Mouse (Mus musculus): ENCODE measurements around the gene Aff4. TPM values are rescaled to one million over a fixed set of nuclear protein-coding genes. Genes with fewer than 3 reads are reported as not detected.

Gene Aff4
- polyA plus RNA-seq, 1 experiment from 2014 or later = 50.7 TPM

GRCm38 (mm10) chr11:53342711-53343110, 7.9 kb upstream of the Aff4 start:
- no peak overlapping the region for H3K27ac ChIP-seq
- no peak overlapping the region for H3K9ac ChIP-seq
- H3K4me1 ChIP-seq = no peaks in the 10 kb centered on the region
- 47% methylated on average over 5 of the region's 5 CpGs for WGBS
- no peaks in the 10 kb centered on the region for H3K27me3 ChIP-seq
- no peak for ATAC-seq (ENCODE audit: insufficient number of reproducible peaks, low FRiP score, low TSS enrichment, low read depth)
- H3K36me3 ChIP-seq = no peaks in the 10 kb centered on the region
- no peak overlapping the region for H3K4me3 ChIP-seq
- no peak overlapping the region for H3K4me2 ChIP-seq
- no peaks in the 10 kb centered on the region for H3K9me3 ChIP-seq

GRCm38 (mm10) chr11:53345328-53345727, 5.3 kb upstream of the Aff4 start:
- Histone ChIP-seq H3K4me3 (no peak overlapping the region), H3K4me1 (no peaks in the 10 kb centered on the region), H3K4me2 (no peak overlapping the region), H3K9me3 (no peaks in the 10 kb centered on the region), H3K27ac (no peak overlapping the region), H3K27me3 (no peaks in the 10 kb centered on the region), H3K36me3 (no peaks in the 10 kb centered on the region), H3K9ac (no peak overlapping the region)
- WGBS = 21% methylated on average over 5 of the region's 5 CpGs
- ATAC-seq (ENCODE audit: insufficient number of reproducible peaks, low FRiP score, low TSS enrichment, low read depth) = no peak

GRCm38 (mm10) chr11:53345738-53346137, 4.9 kb upstream of the Aff4 start:
- no peak overlapping the region for H3K27ac ChIP-seq
- H3K27me3 ChIP-seq = no peaks in the 10 kb centered on the region
- H3K4me2 ChIP-seq = no peak overlapping the region
- H3K9ac ChIP-seq = no peak overlapping the region
- no peaks in the 10 kb centered on the region for H3K9me3 ChIP-seq
- WGBS = 23% methylated on average over 2 of the region's 2 CpGs
- H3K4me3 ChIP-seq = no peak overlapping the region
- H3K4me1 ChIP-seq = no peaks in the 10 kb centered on the region
- ATAC-seq (ENCODE audit: insufficient number of reproducible peaks, low FRiP score, low TSS enrichment, low read depth) = no peak
- H3K36me3 ChIP-seq = no peaks in the 10 kb centered on the region

- H3K4me1 ChIP-seq = 0 out of 2 replicates have a peak, but pooled peaks cover 3% of the 10 kb centered on the region
- H3K36me3 ChIP-seq = no peaks in the 10 kb centered on the region
- H3K27me3 ChIP-seq = no peaks in the 10 kb centered on the region
- H3K27ac ChIP-seq = peak overlapping the region; percentile 99
- H3K9ac ChIP-seq = peak overlapping the region; percentile 96
- WGBS = under 1% methylated on average over 35 of the region's 35 CpGs
- no peaks in the 10 kb centered on the region for H3K9me3 ChIP-seq
- peak overlapping the region; percentile 69 for H3K4me2 ChIP-seq
- no peak for ATAC-seq (ENCODE audit: insufficient number of reproducible peaks, low FRiP score, low TSS enrichment, low read depth)
- H3K4me3 ChIP-seq = peak overlapping the region; percentile 95
Observed at GRCm38 (mm10) chr11:53351224-53351942, 750 bp downstream of the Aff4 start.

GRCm38 (mm10) chr11:53351943-53352590, 1.4 kb downstream of the Aff4 start:
- Histone ChIP-seq H3K36me3 (no peaks in the 10 kb centered on the region), H3K27ac (peak overlapping the region; percentile 99), H3K27me3 (no peaks in the 10 kb centered on the region), H3K4me1 (0 out of 2 replicates have a peak, but pooled peaks cover 3% of the 10 kb centered on the region), H3K4me3 (peak overlapping the region; percentile 95), H3K4me2 (peak overlapping the region; percentile 69), H3K9me3 (no peaks in the 10 kb centered on the region), H3K9ac (peak overlapping the region; percentile 96)
- 4% methylated on average over 14 of the region's 14 CpGs for WGBS
- ATAC-seq (ENCODE audit: insufficient number of reproducible peaks, low FRiP score, low TSS enrichment, low read depth) = no peak

- H3K27ac ChIP-seq = no peak overlapping the region
- no peak overlapping the region for H3K4me2 ChIP-seq
- H3K27me3 ChIP-seq = no peaks in the 10 kb centered on the region
- no peaks in the 10 kb centered on the region for H3K4me1 ChIP-seq
- no peak for ATAC-seq (ENCODE audit: insufficient number of reproducible peaks, low FRiP score, low TSS enrichment, low read depth)
- H3K36me3 ChIP-seq = no peaks in the 10 kb centered on the region
- H3K4me3 ChIP-seq = no peak overlapping the region
- H3K9me3 ChIP-seq = no peaks in the 10 kb centered on the region
- 92% methylated on average over 5 of the region's 5 CpGs for WGBS
- no peak overlapping the region for H3K9ac ChIP-seq
Observed at GRCm38 (mm10) chr11:53358504-53359155, 8.0 kb downstream of the Aff4 start.

GRCm38 (mm10) chr11:53367032-53367431, 16.4 kb downstream of the Aff4 start:
- ATAC-seq (ENCODE audit: insufficient number of reproducible peaks, low FRiP score, low TSS enrichment, low read depth) = no peak
- 81% methylated on average over 2 of the region's 2 CpGs for WGBS

GRCm38 (mm10) chr11:53378918-53379317, 28.3 kb downstream of the Aff4 start:
- H3K27me3 ChIP-seq = no peaks in the 10 kb centered on the region
- H3K4me1 ChIP-seq = no peaks in the 10 kb centered on the region
- no peak overlapping the region for H3K4me3 ChIP-seq
- H3K9me3 ChIP-seq = no peaks in the 10 kb centered on the region
- peaks cover 45% of the 10 kb centered on the region for H3K36me3 ChIP-seq
- no peak overlapping the region for H3K4me2 ChIP-seq
- no peak overlapping the region for H3K9ac ChIP-seq
- H3K27ac ChIP-seq = no peak overlapping the region
- 89% methylated on average over 1 of the region's 1 CpGs for WGBS
- ATAC-seq (ENCODE audit: insufficient number of reproducible peaks, low FRiP score, low TSS enrichment, low read depth) = no peak

More at GRCm38 (mm10) chr11:53367032-53367431, 16.4 kb downstream of the Aff4 start:
- no peaks in the 10 kb centered on the region for H3K27me3 ChIP-seq
- H3K9ac ChIP-seq = no peak overlapping the region
- no peak overlapping the region for H3K27ac ChIP-seq
- peaks cover 21% of the 10 kb centered on the region for H3K36me3 ChIP-seq
- no peak overlapping the region for H3K4me3 ChIP-seq
- H3K9me3 ChIP-seq = no peaks in the 10 kb centered on the region
- H3K4me1 ChIP-seq = no peaks in the 10 kb centered on the region
- H3K4me2 ChIP-seq = no peak overlapping the region

- Histone ChIP-seq H3K27me3 (no peaks in the 10 kb centered on the region), H3K9me3 (no peaks in the 10 kb centered on the region), H3K4me3 (no peak overlapping the region), H3K4me2 (no peak overlapping the region), H3K27ac (no peak overlapping the region), H3K9ac (no peak overlapping the region), H3K4me1 (no peaks in the 10 kb centered on the region), H3K36me3 (peaks cover 37% of the 10 kb centered on the region)
- ATAC-seq (ENCODE audit: insufficient number of reproducible peaks, low FRiP score, low TSS enrichment, low read depth) = no peak
- 90% methylated on average over 2 of the region's 2 CpGs for WGBS
Observed at GRCm38 (mm10) chr11:53383758-53384428, 33.3 kb downstream of the Aff4 start.

GRCm38 (mm10) chr11:53393856-53394255, 43.2 kb downstream of the Aff4 start:
- H3K4me3 ChIP-seq = no peak overlapping the region
- no peaks in the 10 kb centered on the region for H3K9me3 ChIP-seq
- peaks cover 40% of the 10 kb centered on the region for H3K36me3 ChIP-seq
- H3K4me2 ChIP-seq = no peak overlapping the region
- no peak for ATAC-seq (ENCODE audit: insufficient number of reproducible peaks, low FRiP score, low TSS enrichment, low read depth)
- no peaks in the 10 kb centered on the region for H3K4me1 ChIP-seq
- no peak overlapping the region for H3K9ac ChIP-seq
- H3K27ac ChIP-seq = no peak overlapping the region
- WGBS = 60% methylated on average over 1 of the region's 1 CpGs
- no peaks in the 10 kb centered on the region for H3K27me3 ChIP-seq

- H3K4me1 ChIP-seq = no peaks in the 10 kb centered on the region
- peaks cover 84% of the 10 kb centered on the region for H3K36me3 ChIP-seq
- no peaks in the 10 kb centered on the region for H3K9me3 ChIP-seq
- H3K27ac ChIP-seq = no peak overlapping the region
- ATAC-seq (ENCODE audit: insufficient number of reproducible peaks, low FRiP score, low TSS enrichment, low read depth) = no peak
- WGBS = 85% methylated on average over 1 of the region's 1 CpGs
- H3K9ac ChIP-seq = no peak overlapping the region
- no peak overlapping the region for H3K4me3 ChIP-seq
- H3K27me3 ChIP-seq = no peaks in the 10 kb centered on the region
- H3K4me2 ChIP-seq = no peak overlapping the region
Observed at GRCm38 (mm10) chr11:53403638-53404037, 53.0 kb downstream of the Aff4 start.

- no peak for ATAC-seq (ENCODE audit: insufficient number of reproducible peaks, low FRiP score, low TSS enrichment, low read depth)
- H3K36me3 ChIP-seq = peaks cover 84% of the 10 kb centered on the region
- H3K27ac ChIP-seq = no peak overlapping the region
Observed at GRCm38 (mm10) chr11:53411738-53412137, 61.1 kb downstream of the Aff4 start.

More at GRCm38 (mm10) chr11:53411738-53412137, 61.1 kb downstream of the Aff4 start:
- Histone ChIP-seq H3K4me2 (no peak overlapping the region), H3K9me3 (no peaks in the 10 kb centered on the region), H3K4me1 (no peaks in the 10 kb centered on the region), H3K4me3 (no peak overlapping the region), H3K9ac (no peak overlapping the region), H3K27me3 (no peaks in the 10 kb centered on the region)
